Mouse (Mus musculus): ENCODE data around the gene Cd300lf. TPM values are rescaled to one million over a fixed set of nuclear protein-coding genes. Genes with fewer than 3 reads are reported as not detected.

The Cd300lf gene
- total and polyA plus RNA-seq, 3 experiments, result 15.5 to 36.9 (median 35.3) TPM

- no peak for TF ChIP-seq MYC (IDR thresholded peaks at IDR 0.05; ENCODE audit: low read depth, low read length)
- no peak for TF ChIP-seq UBTF (IDR thresholded peaks at IDR 0.05; ENCODE audit: low read depth, low read length)
- no peak for TF ChIP-seq NELFE (IDR thresholded peaks at IDR 0.05; ENCODE audit: low read depth, low read length)
- TF ChIP-seq ZNF384 (IDR thresholded peaks at IDR 0.05; ENCODE audit: low read depth, low read length), result no peak
- no peak for TF ChIP-seq ZC3H11A (IDR thresholded peaks at IDR 0.05; ENCODE audit: low read depth, low read length)
- no peak for TF ChIP-seq CHD1 (IDR thresholded peaks at IDR 0.05; ENCODE audit: low read depth, low read length)
- no peak for TF ChIP-seq MEF2A (IDR thresholded peaks at IDR 0.05; ENCODE audit: borderline replicate concordance, low read depth, low read length)
- TF ChIP-seq IRF4 (IDR thresholded peaks at IDR 0.05; ENCODE audit: low read depth, low read length), result no peak
- no peak for TF ChIP-seq E2F4 (IDR thresholded peaks at IDR 0.05; ENCODE audit: insufficient replicate concordance, low read depth, low read length)
- TF ChIP-seq TCF12 (IDR thresholded peaks at IDR 0.05; ENCODE audit: low read depth, low read length), result no peak
- TF ChIP-seq KAT2A (IDR thresholded peaks at IDR 0.05; ENCODE audit: insufficient replicate concordance, low read length), result no peak
- Histone ChIP-seq H3K4me1 (ENCODE audit: control insufficient read depth in 1 of 2, insufficient read depth in 2 of 2) (peaks cover 36 to 59% of the 10 kb centered on the region in 2 experiments), H3K4me2 (ENCODE audit: insufficient read depth, low read depth, poor library complexity, severe bottlenecking) (peak overlapping the region; percentile 5; the same call in 1 of the 2 replicates), H3K4me3 (replicated peaks in 1 of 3; ENCODE audit: low read depth in 2 of 3, low read length in 2 of 3, poor library complexity in 1 of 3) (no peak overlapping the region), H3K9me3 (replicated peaks; ENCODE audit: low read length) (peaks cover 16% of the 10 kb centered on the region), H3K27ac (ENCODE audit: insufficient read depth, low read depth) (peak overlapping the region; percentile 56), H3K36me3 (replicated peaks in 1 of 2; ENCODE audit: control insufficient read depth in 1 of 2, insufficient read depth in 1 of 2, low read length in 1 of 2) (no peaks in the 10 kb centered on the region), H3K27me3 (replicated peaks) (peaks cover 13% of the 10 kb centered on the region), H3K79me2 (replicated peaks; ENCODE audit: control insufficient read depth, extremely low read depth, insufficient read depth, poor library complexity, severe bottlenecking) (no peaks in the 10 kb centered on the region), H3K9ac (ENCODE audit: insufficient read depth, low read depth) (no peak overlapping the region; the same call in 1 of the 2 replicates)
- in situ Hi-C loops (cut with MboI; ENCODE audit: low pct_ligation_motif_present, low pct_unique_long_range_greater_than_20kb, low sequenced_read_pairs), result no loop called here
- dilution Hi-C loops (cut with MboI; ENCODE audit: extremely low pct_ligation_motif_present, extremely low pct_unique_long_range_greater_than_20kb, low sequenced_read_pairs), result no loop called here
- DNase-seq (ENCODE audit: extremely low read depth), result no peak
Observed at GRCm38 (mm10) chr11:115153088-115153487, 19.3 kb upstream of the Cd300lf start.

GRCm38 (mm10) chr11:115151755-115152429, 18.1 kb upstream of the Cd300lf start:
- dilution Hi-C loops (cut with MboI; ENCODE audit: extremely low pct_ligation_motif_present, extremely low pct_unique_long_range_greater_than_20kb, low sequenced_read_pairs), result no loop called here
- H3K4me1 ChIP-seq (ENCODE audit: control insufficient read depth in 1 of 2, insufficient read depth in 2 of 2), result peaks cover 30 to 50% of the 10 kb centered on the region in 2 experiments

More at GRCm38 (mm10) chr11:115151755-115152429, 18.1 kb upstream of the Cd300lf start:
- peak; percentile 74 for DNase-seq (ENCODE audit: extremely low read depth)
- 0 out of 2 replicates have a peak, but pooled peaks have one; percentile 3 for TF ChIP-seq SMC3 (IDR thresholded peaks at IDR 0.05; ENCODE audit: low read depth, low read length)
- no peak for TF ChIP-seq TCF12 (IDR thresholded peaks at IDR 0.05; ENCODE audit: low read depth, low read length)
- TF ChIP-seq MAZ (IDR thresholded peaks at IDR 0.05; ENCODE audit: low read depth, low read length), result peak; percentile 6; the same call in 1 of the 2 replicates
- peak; percentile 45; the same call in 1 of the 2 replicates for TF ChIP-seq POLR2A (IDR thresholded peaks at IDR 0.05; ENCODE audit: low read depth, low read length)
- H3K27me3 ChIP-seq (replicated peaks), result peaks cover 13% of the 10 kb centered on the region
- in situ Hi-C loops (cut with MboI; ENCODE audit: low pct_ligation_motif_present, low pct_unique_long_range_greater_than_20kb, low sequenced_read_pairs), result no loop called here
- peaks cover 16% of the 10 kb centered on the region for H3K9me3 ChIP-seq (replicated peaks; ENCODE audit: low read length)
- H3K9ac ChIP-seq (ENCODE audit: insufficient read depth, low read depth), result peak overlapping the region; percentile 52
- peak overlapping the region; percentile 29 for H3K27ac ChIP-seq (ENCODE audit: insufficient read depth, low read depth)
- peak overlapping the region; percentile 38 to 58 (median 42) for H3K4me3 ChIP-seq (replicated peaks in 1 of 3; ENCODE audit: low read depth in 2 of 3, low read length in 2 of 3, poor library complexity in 1 of 3)
- peak overlapping the region; percentile 18; the same call in 1 of the 2 replicates for H3K4me2 ChIP-seq (ENCODE audit: insufficient read depth, low read depth, poor library complexity, severe bottlenecking)
- no peaks in the 10 kb centered on the region for H3K79me2 ChIP-seq (replicated peaks; ENCODE audit: control insufficient read depth, extremely low read depth, insufficient read depth, poor library complexity, severe bottlenecking)
- no peaks in the 10 kb centered on the region for H3K36me3 ChIP-seq (replicated peaks in 1 of 2; ENCODE audit: control insufficient read depth in 1 of 2, insufficient read depth in 1 of 2, low read length in 1 of 2)
